Mouse (Mus musculus) heart, embryonic 11.5 days (tissue): ENCODE data around the gene Tle2. TPM values are rescaled to one million over a fixed set of nuclear protein-coding genes. Genes with fewer than 3 reads are reported as not detected.
A peak's percentile ranks its signal among the peaks of the same experiment; 100 is the strongest.

Source experiments
- ATAC-seq: fragments of 200-750 bp; cut with Nextera tagmentation; replicated peaks from 2 replicates; pipeline ENCODE4 v1.8.0; 2017; ENCODE audit warnings: moderate library complexity; ENCODE audit not compliant: insufficient number of reproducible peaks, low FRiP score, low TSS enrichment
- H3K27ac ChIP-seq: fragments of 300-500 bp; sonication (generic); 2 replicates; pipeline ENCODE4 v1.5.1; 2014; ENCODE audit warnings: mild to moderate bottlenecking, low read depth, low read length
- H3K27me3 ChIP-seq: fragments of 300-500 bp; sonication (generic); 2 replicates; pipeline ENCODE4 v1.6.1; 2014; ENCODE audit warnings: mild to moderate bottlenecking, low read length, mixed read lengths; ENCODE audit not compliant: control insufficient read depth, insufficient read depth
- H3K36me3 ChIP-seq: fragments of 300-500 bp; sonication (generic); 2 replicates; pipeline ENCODE4 v1.6.1; 2014; ENCODE audit warnings: mild to moderate bottlenecking, low read length, moderate library complexity, mixed read lengths; ENCODE audit not compliant: control insufficient read depth, insufficient read depth
- H3K4me1 ChIP-seq: fragments of 300-500 bp; sonication (generic); 2 replicates; pipeline ENCODE4 v1.6.1; 2014; ENCODE audit warnings: low read length; ENCODE audit not compliant: control insufficient read depth, insufficient read depth
- H3K4me2 ChIP-seq: fragments of 300-500 bp; sonication (generic); 2 replicates; pipeline ENCODE4 v1.6.1; 2014; ENCODE audit warnings: mild to moderate bottlenecking, moderate library complexity
- H3K4me3 ChIP-seq: fragments of 300-500 bp; sonication (generic); 2 replicates; pipeline ENCODE4 v1.5.1; 2014; ENCODE audit warnings: low read depth, low read length
- H3K9ac ChIP-seq: fragments of 300-500 bp; sonication (generic); 2 replicates; pipeline ENCODE4 v1.6.1; 2014; ENCODE audit warnings: mild to moderate bottlenecking, low read depth, low read length, moderate library complexity
- H3K9me3 ChIP-seq: fragments of 300-500 bp; sonication (generic); replicated peaks from 2 replicates; pipeline ENCODE4 v1.6.1; 2016; ENCODE audit warnings: low read length; ENCODE audit not compliant: control insufficient read depth
- WGBS: fragments of 180-500 bp; shearing (Covaris S2); extraction: QIAGEN DNeasy Blood & Tissue Kit; methylation state at CpG from one replicate; pipeline ENCODE4 v1.1.7; 2014; ENCODE audit not compliant: insufficient replicate concordance; 5-methylcytosine and 5-hydroxymethylcytosine counted together
- polyA plus RNA-seq: library from polyadenylated mRNA; unstranded; fragments of >200 nt; fragmentation: Nextera tagmentation; extraction: Ambion mirVana; gene quantifications from 2 replicates; pipeline ENCODE4 v1.2.1, GENCODE M21; 2014

Gene Tle2
- polyA plus RNA-seq, 1 experiment from 2014 or later, result 17.8 TPM

DNA sequence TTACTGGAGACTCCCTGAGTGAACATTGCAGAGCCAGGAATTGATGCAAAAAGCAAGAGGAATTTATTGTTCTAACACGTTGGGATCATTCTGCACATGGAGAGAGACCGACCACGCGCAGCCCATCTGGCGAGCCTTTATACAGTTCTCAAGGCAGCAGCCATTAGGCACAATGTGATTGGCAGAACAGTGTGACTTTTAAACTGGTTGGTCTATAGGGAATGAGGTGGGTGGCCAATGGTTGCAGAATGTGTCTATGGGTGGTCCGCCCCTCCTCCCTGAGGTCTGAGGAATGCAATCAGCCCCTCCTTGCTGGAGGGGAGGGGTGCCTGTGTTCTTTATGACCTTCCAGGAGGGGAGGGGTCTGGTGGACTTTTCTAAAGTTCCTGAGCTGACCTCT is 41.1 kb downstream of the Tle2 start:
- H3K36me3 ChIP-seq, result no peaks in the 10 kb centered on the region
- H3K27ac ChIP-seq, result no peak overlapping the region
- no peaks in the 10 kb centered on the region for H3K27me3 ChIP-seq
- no peak for ATAC-seq
- no peak overlapping the region for H3K4me2 ChIP-seq
- WGBS, result 81% methylated on average over 6 of the region's 6 CpGs
- no peaks in the 10 kb centered on the region; the same call in 1 of the 2 replicates for H3K9me3 ChIP-seq
- H3K4me3 ChIP-seq, result no peak overlapping the region
- H3K9ac ChIP-seq, result no peak overlapping the region
- no peaks in the 10 kb centered on the region for H3K4me1 ChIP-seq

DNA sequence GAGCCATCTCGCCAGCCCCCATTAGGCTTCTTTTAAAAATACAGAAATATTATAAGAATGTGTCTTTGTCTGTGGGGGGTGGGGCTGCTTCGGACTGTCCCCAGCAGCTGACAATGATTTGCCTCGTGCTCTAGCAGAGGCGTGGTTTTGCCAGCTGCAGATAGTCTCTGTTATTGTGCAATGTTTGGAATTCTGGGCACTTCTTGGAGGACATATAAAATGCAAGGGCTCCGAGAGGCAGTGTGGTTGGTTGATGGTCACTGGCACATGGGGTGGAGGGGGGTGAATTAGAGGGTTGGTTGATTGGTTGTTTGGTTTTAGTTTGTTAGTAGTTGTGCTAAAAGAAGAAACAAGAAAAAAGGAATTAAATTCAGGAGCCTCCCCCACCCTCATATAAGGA is 45.6 kb downstream of the Tle2 start:
- Histone ChIP-seq H3K4me1 (no peaks in the 10 kb centered on the region), H3K4me2 (no peak overlapping the region), H3K9ac (no peak overlapping the region), H3K27me3 (no peaks in the 10 kb centered on the region), H3K9me3 (no peaks in the 10 kb centered on the region), H3K36me3 (0 out of 2 replicates have a peak, but pooled peaks cover 9% of the 10 kb centered on the region), H3K4me3 (no peak overlapping the region), H3K27ac (no peak overlapping the region)
- 77% methylated on average over 5 of the region's 5 CpGs for WGBS
- ATAC-seq, result no peak

DNA sequence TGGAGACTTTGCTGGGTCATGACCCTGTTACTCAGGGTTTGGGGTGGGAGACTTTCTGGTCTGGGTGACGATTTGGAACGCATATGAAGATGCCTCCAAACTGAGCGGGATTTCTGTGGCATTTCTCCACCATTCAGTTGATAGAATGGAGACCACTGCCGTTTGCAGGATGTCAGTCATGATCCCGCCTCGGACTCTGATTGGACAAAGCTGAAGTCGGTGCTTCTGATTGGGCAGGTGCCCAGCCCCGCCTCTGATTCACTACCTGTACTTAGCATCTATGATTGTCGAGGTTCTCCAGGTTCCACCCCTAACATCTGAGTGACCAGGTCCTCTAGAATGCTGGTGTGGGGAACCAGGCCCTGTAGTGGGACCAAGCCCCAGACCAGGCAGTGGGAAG is 46.4 kb downstream of the Tle2 start:
- Histone ChIP-seq H3K9ac (no peak overlapping the region), H3K4me2 (no peak overlapping the region), H3K4me3 (no peak overlapping the region), H3K9me3 (no peaks in the 10 kb centered on the region), H3K27ac (no peak overlapping the region), H3K36me3 (0 out of 2 replicates have a peak, but pooled peaks cover 9% of the 10 kb centered on the region), H3K4me1 (no peaks in the 10 kb centered on the region), H3K27me3 (no peaks in the 10 kb centered on the region)
- no peak for ATAC-seq
- WGBS, result 40% methylated on average over 9 of the region's 9 CpGs

DNA sequence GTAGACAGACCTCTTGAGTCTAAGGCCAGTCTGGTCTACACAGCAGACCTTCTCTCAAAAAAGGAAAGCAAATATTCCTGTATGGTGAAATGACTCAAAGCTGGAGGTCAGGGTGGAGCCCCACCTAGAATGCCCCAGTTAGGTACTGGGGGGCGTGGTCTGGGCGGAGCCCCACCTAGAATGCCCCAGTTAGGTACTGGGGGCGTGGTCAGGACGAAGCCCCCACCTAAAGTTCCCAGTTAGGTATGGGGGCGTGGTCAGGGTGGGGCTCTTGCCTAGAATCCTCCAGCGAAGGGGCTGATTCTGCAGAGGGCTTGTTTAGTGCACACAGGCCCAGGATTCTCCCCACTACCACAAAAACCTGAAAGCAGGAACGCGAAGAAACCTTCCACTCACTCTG is 49.1 kb downstream of the Tle2 start:
- WGBS, result 56% methylated on average over 8 of the region's 8 CpGs
- H3K27me3 ChIP-seq, result no peaks in the 10 kb centered on the region
- no peak overlapping the region for H3K9ac ChIP-seq
- H3K27ac ChIP-seq, result no peak overlapping the region
- no peak for ATAC-seq
- no peak overlapping the region for H3K4me2 ChIP-seq
- 0 out of 2 replicates have a peak, but pooled peaks cover 9% of the 10 kb centered on the region for H3K36me3 ChIP-seq
- no peak overlapping the region for H3K4me3 ChIP-seq
- H3K4me1 ChIP-seq, result peaks cover 8% of the 10 kb centered on the region
- H3K9me3 ChIP-seq, result no peaks in the 10 kb centered on the region

DNA sequence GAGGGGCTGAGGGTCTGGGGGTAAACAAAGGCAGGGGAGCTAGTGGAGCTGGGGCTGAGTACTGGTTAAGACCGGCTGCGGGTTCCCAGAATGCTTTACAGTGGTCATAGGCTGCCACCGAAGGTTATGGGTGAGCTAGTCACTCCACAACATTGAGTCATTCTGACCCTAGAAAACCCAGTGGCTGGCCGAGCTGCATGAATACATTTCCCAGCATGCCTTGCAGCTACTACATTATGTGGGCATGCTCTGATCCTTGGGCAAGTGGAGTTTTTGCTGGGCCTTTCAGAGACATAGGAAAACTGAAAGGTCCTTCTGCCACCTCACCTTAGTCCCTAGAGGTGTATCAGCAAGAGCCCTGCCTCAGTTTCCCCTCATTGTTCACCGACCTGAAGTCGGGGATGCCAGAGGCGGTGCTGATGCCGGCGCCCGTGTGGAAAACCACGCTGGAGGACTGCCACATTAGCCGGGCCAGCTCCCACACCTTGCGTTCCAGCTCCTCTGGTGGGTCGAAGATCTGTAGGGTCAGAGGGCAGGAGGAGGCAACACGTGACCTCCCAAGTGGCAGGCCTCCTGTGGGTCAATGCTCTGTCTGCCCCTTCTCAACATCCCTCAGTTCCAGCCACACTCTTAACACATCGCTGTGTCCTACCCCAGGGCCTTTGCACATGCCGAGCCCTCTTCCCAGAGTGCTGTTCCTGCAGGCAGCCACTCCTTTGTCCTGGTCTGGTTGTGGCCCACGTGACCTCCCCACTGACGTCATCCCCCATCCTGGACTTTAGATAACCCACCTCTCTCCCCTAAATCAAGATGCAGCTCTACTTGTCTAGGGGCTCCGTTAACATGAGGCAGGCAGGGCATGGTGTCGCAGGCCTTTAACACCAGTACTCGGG is 52.0 kb downstream of the Tle2 start:
- H3K36me3 ChIP-seq, result 0 out of 2 replicates have a peak, but pooled peaks cover 9% of the 10 kb centered on the region
- peaks cover 8% of the 10 kb centered on the region for H3K4me1 ChIP-seq
- H3K9me3 ChIP-seq, result no peaks in the 10 kb centered on the region
- peak overlapping the region; percentile 93 for H3K4me2 ChIP-seq
- ATAC-seq, result no peak; the same call in 1 of the 2 replicates
- H3K27me3 ChIP-seq, result no peaks in the 10 kb centered on the region
- WGBS, result 87% methylated on average over 22 of the region's 22 CpGs
- peak overlapping the region; percentile 74 for H3K4me3 ChIP-seq
- H3K9ac ChIP-seq, result peak overlapping the region; percentile 86
- H3K27ac ChIP-seq, result peak overlapping the region; percentile 91

DNA sequence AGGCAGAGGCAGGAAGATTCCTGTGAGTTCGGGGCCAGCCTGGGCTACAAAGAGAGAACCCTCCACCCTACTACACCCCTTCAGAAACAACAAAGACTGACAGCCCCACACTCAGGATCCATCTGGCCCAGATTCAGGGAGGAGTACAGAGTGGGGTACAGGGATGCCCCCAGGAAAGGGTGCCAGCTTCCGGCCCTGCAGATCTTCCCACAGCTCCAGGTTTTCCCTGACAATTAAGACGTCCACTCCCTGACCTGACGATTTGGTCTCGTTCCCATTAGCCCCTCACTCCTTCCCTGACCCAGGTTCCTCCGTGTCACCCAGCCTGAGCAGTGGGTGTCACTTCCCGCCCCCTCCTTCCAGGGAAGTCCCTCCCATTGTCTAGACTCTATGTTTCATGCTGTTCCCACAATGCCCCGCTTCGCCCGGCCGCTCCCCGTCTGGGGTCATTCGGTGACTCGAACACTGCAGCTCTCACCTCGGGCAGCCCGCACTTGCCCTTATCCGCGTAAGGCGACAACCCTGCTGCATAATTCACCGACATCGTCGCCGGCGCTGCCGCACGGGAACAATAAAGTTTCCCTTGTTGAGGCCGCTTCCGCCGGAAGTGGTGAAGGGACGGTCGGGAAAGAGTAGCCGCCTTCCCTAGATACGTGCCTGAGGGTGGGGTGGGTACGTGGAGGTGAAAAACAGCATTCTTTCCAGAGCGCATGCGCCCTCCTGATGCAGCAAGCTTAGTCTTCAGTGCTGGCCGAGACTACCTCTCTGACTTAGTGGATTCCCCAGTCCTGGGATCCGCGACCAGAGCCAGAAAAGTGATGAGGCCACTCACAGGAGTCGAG is 52.9 kb downstream of the Tle2 start, which contains the start of gene Sirt6:
TSS of gene Sirt6 (minus strand) at position 804 of the 842 bp plus-strand sequence.
- Histone ChIP-seq H3K9me3 (no peaks in the 10 kb centered on the region), H3K36me3 (0 out of 2 replicates have a peak, but pooled peaks cover 9% of the 10 kb centered on the region), H3K27ac (peak within 1 kb of the TSS; percentile 91), H3K9ac (peak within 1 kb of the TSS; percentile 86), H3K4me1 (peaks cover 8% of the 10 kb centered on the region), H3K4me2 (peak within 1 kb of the TSS; percentile 93), H3K4me3 (peak within 1 kb of the TSS; percentile 74), H3K27me3 (no peaks in the 10 kb centered on the region)
- peak; percentile 83 for ATAC-seq
- WGBS, result 5% methylated on average over 40 of the region's 40 CpGs

DNA sequence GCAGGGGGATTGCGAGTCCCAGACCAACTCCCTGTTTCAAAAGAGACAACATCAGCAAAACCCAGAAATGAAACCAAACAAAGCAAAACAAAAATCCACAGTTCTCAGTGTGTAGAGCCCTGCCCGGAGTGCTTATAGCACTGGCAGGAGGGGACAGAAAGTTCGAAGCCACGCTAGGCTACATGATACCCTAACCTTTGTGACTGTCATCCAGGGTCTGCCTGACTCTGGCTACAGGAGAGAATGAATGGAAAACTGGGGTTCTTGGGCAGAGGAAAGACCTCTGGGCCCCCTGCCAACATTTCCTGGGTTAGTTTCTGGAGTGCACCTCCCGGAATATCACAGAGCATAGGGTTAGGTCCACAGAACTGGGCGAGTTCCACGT is 53.5 kb downstream of the Tle2 start:
- H3K9me3 ChIP-seq, result no peaks in the 10 kb centered on the region
- H3K27ac ChIP-seq, result peak overlapping the region; percentile 91
- peak overlapping the region; percentile 93 for H3K4me2 ChIP-seq
- H3K36me3 ChIP-seq, result 0 out of 2 replicates have a peak, but pooled peaks cover 6% of the 10 kb centered on the region
- no peaks in the 10 kb centered on the region for H3K27me3 ChIP-seq
- H3K9ac ChIP-seq, result peak overlapping the region; percentile 86
- peak overlapping the region; percentile 74 for H3K4me3 ChIP-seq
- 0 out of 2 replicates have a peak, but pooled peaks have one; percentile 11 for ATAC-seq
- peaks cover 8% of the 10 kb centered on the region for H3K4me1 ChIP-seq
- 52% methylated on average over 7 of the region's 7 CpGs for WGBS

DNA sequence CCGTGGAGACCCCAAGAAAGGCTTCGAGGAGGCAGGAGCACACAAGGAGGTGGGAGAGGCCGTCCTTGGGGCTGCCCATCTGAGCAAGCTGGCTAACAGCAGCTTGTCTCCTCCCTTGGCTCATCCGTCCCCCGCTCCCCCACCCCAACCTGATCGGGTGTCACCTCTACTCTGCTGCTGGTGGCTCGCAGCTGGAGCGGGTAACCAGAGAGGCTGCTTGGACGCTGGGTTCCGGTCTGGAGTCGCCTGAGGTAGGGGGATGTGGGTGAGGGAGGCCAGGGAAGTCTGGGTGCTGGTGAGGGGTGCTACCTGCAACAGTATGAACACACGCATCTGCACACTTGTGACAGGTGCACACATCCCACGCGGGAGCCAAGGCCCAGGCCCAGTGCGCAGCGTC is 54.0 kb downstream of the Tle2 start, which contains the start of gene Ankrd24:
TSS of gene Ankrd24 (plus strand) at position 151 of the 400 bp plus-strand sequence.
- Histone ChIP-seq H3K9ac (peak within 1 kb of the TSS; percentile 86), H3K4me1 (peaks cover 8% of the 10 kb centered on the region), H3K9me3 (no peaks in the 10 kb centered on the region), H3K27ac (peak within 1 kb of the TSS; percentile 91), H3K4me3 (peak within 1 kb of the TSS; percentile 74), H3K36me3 (0 out of 2 replicates have a peak, but pooled peaks cover 6% of the 10 kb centered on the region), H3K27me3 (no peaks in the 10 kb centered on the region), H3K4me2 (peak within 1 kb of the TSS; percentile 93)
- no peak for ATAC-seq
- 76% methylated on average over 16 of the region's 16 CpGs for WGBS
